Mouse (Mus musculus): ENCODE measurements around the gene Slc22a14.

DNA sequence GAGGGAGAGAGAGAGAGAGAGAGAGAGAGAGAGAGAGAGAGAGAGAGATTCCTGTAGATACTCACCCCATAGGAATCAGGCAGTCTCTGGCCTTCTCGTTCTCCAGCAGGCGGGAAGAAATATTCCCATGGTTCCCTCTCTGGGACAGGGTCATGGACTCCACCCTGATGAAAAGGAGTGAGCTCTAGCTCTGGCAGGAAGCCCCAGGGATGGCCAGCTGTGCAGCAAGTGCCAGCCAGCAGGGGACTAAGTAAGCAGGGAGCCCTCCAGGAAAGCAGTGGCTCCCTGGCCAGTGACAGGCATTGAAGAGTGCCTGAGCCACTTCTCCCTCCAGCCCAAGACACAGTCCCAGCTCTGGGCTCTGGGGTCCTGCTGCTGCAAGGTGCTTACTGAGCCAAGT is 213.6 kb downstream of the Slc22a14 start:
- TF ChIP-seq CTCF (IDR thresholded peaks at IDR 0.05; ENCODE audit: borderline replicate concordance, insufficient read depth, low read depth, low read length) (no peak), POLR2A (IDR thresholded peaks at IDR 0.05; ENCODE audit: borderline replicate concordance, insufficient read depth, low read length) (no peak)

All from cerebellum, adult 2 months (tissue).